Mouse (Mus musculus) testis, adult 2 months (tissue): ENCODE results near the gene Rhoq.
A peak's percentile ranks its signal among the peaks of the same experiment; 100 is the strongest.

Source experiments
- CTCF ChIP-seq: fragments of 200-500 bp; IDR thresholded peaks from 2 replicates; pipeline ENCODE4 v1.5.1; 2012; ENCODE audit warnings: low read depth, mild to moderate bottlenecking, inconsistent platforms, low read length, moderate library complexity; ENCODE audit not compliant: control insufficient read depth, insufficient read depth, insufficient replicate concordance
- POLR2A ChIP-seq: fragments of 200-500 bp; IDR thresholded peaks from 2 replicates; pipeline ENCODE4 v1.6.1; 2012; ENCODE audit warnings: low read depth, mild to moderate bottlenecking, inconsistent platforms, low read length, moderate library complexity; ENCODE audit not compliant: control insufficient read depth

GRCm38 (mm10) chr17:86917048-86917447 lies 45.8 kb upstream of the Rhoq start, which contains the start of gene Tmem247:
- no peak for TF ChIP-seq CTCF
- peak; percentile 73; the same call in 1 of the 2 replicates for TF ChIP-seq POLR2A
